Mouse (Mus musculus): ENCODE data around the gene Col6a2.

The Col6a2 gene

DNA sequence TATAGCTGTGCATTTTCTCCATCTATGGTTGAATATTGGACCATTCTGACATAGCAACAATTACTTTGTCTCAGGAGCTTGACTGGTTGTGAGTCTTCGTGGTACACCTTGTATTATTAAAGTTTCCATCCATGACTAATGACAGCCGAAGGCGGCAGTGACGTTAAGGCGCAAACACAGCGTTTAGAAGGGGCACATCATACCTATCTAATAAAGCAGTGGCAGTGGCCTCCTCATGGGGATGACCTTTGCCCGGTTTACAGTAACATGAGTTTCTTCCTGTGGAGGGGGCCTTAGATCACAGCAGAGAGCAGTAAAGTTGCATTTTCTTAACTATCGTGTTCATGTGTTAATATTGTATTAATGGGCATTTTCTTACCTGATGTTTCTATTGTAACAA, 75.2 kb downstream of the Col6a2 start:
- DNase-seq (ENCODE audit: low read depth, low spot score): no peak

DNA sequence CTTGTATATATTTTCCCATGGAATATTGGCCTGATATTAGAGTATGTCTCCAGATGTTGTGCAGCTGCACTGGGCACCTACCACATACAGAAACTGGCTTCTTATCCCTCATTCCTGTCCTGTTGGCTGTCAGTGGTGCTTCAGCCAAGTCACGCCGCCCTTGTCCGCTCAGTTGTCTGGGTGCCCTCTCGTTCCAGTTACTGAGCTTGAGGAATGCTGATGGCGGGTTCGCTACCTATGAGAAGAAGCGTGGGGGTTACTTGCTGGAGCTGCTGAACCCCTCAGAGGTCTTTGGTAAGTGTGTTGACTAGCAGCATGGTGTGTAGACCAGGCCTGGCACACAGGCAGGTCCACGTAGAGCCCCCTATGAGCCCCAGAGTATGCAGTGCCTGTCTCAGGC, 76.9 kb downstream of the Col6a2 start:
- DNase-seq (ENCODE audit: low read depth, low spot score): no peak
